Mouse (Mus musculus): ENCODE data around the gene Nkpd1.

DNA sequence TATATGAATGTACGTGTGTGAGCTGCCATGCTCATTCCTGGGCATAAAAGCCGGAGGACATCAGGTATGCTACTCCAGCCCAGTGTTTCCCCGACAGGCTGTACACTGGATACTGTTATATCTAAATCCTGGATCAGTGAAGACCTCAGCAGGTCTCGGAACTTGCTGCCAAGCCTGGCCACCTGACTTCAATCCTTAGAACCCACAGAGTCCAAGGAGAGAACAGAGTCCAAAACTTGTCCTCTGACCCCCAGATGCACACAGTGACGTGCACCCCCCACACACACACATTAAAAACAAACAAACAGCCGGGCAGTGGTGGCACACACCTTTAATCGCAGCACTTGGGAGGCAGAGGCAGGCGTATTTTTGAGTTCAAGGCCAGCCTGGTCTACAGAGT lies 49.8 kb downstream of the Nkpd1 start:
- TF ChIP-seq CTCF (conservative IDR thresholded peaks at IDR 0.05 in 1 of 2, IDR thresholded peaks at IDR 0.05 in 1 of 2; ENCODE audit: low read depth in 2 of 2, low read length in 2 of 2) (no peak), HCFC1 (IDR thresholded peaks at IDR 0.05; ENCODE audit: low read depth, low read length) (no peak), MAX (IDR thresholded peaks at IDR 0.05; ENCODE audit: low read length) (no peak), POLR2A (IDR thresholded peaks at IDR 0.05; ENCODE audit: low read depth, low read length) (no peak), POLR2AphosphoS2 (IDR thresholded peaks at IDR 0.05; ENCODE audit: low read depth, low read length) (no peak), CHD2 (IDR thresholded peaks at IDR 0.05; ENCODE audit: low read length) (no peak), USF1 (IDR thresholded peaks at IDR 0.05; ENCODE audit: low read depth, low read length) (no peak), GABPA (IDR thresholded peaks at IDR 0.05; ENCODE audit: insufficient replicate concordance, low read depth, low read length) (no peak), ETS1 (conservative IDR thresholded peaks at IDR 0.05; ENCODE audit: low read depth, low read length) (no peak)

Data from CH12.LX (cell line).